Mouse (Mus musculus) heart, embryonic 16.5 days (tissue): ENCODE data around the gene H2-Q2. TPM values are rescaled to one million over a fixed set of nuclear protein-coding genes. Genes with fewer than 3 reads are reported as not detected.
"Not testable (repeated sequence)": the region's sequence is repeated elsewhere in the genome, so short reads cannot be mapped to it uniquely, and the experiment has no call there.

Experiments used
- ATAC-seq: fragments of 200-750 bp; cut with Nextera tagmentation; replicated peaks from 2 replicates; pipeline ENCODE4 v1.8.0; 2017; ENCODE audit warnings: moderate number of reproducible peaks; ENCODE audit not compliant: insufficient read depth, low FRiP score; ENCODE audit errors: extremely low read depth
- H3K27ac ChIP-seq: fragments of 300-500 bp; sonication (generic); 2 replicates; pipeline ENCODE4 v1.5.1; 2014; ENCODE audit warnings: mild to moderate bottlenecking, low read length, control low read depth, moderate library complexity
- H3K27me3 ChIP-seq: fragments of 300-500 bp; sonication (generic); 2 replicates; pipeline ENCODE4 v1.6.1; 2014; ENCODE audit warnings: low read length, mixed read lengths; ENCODE audit not compliant: control insufficient read depth, insufficient read depth
- H3K36me3 ChIP-seq: fragments of 300-500 bp; sonication (generic); 2 replicates; pipeline ENCODE4 v1.6.1; 2014; ENCODE audit not compliant: control insufficient read depth, insufficient read depth
- H3K4me1 ChIP-seq: fragments of 300-500 bp; sonication (generic); 2 replicates; pipeline ENCODE4 v1.6.1; 2014; ENCODE audit warnings: low read length, mixed read lengths; ENCODE audit not compliant: control insufficient read depth, insufficient read depth
- H3K4me2 ChIP-seq: fragments of 300-500 bp; sonication (generic); 2 replicates; pipeline ENCODE4 v1.6.1; 2014; ENCODE audit warnings: low read depth, mild to moderate bottlenecking, control low read depth, low read length
- H3K4me3 ChIP-seq: fragments of 300-500 bp; sonication (generic); 2 replicates; pipeline ENCODE4 v1.5.1; 2014; ENCODE audit warnings: mild to moderate bottlenecking, control low read depth, low read length
- H3K9ac ChIP-seq: fragments of 300-500 bp; sonication (generic); 2 replicates; pipeline ENCODE4 v1.6.1; 2014; ENCODE audit warnings: low read length, control low read depth
- H3K9me3 ChIP-seq: fragments of 300-500 bp; sonication (generic); replicated peaks from 2 replicates; pipeline ENCODE4 v1.6.1; 2016; ENCODE audit warnings: low read length; ENCODE audit not compliant: control insufficient read depth
- WGBS: fragments of 180-500 bp; shearing (Covaris S2); extraction: QIAGEN DNeasy Blood & Tissue Kit; methylation state at CpG from one replicate; pipeline ENCODE4 v1.1.7; 2014; 5-methylcytosine and 5-hydroxymethylcytosine counted together
- polyA plus RNA-seq: library from polyadenylated mRNA; unstranded; fragments of >200 nt; fragmentation: Nextera tagmentation; extraction: Ambion mirVana; gene quantifications from 2 replicates; pipeline ENCODE4 v1.2.1, GENCODE M21; 2015

The H2-Q2 gene
- polyA plus RNA-seq, 1 experiment from 2014 or later: 2.1 TPM

DNA sequence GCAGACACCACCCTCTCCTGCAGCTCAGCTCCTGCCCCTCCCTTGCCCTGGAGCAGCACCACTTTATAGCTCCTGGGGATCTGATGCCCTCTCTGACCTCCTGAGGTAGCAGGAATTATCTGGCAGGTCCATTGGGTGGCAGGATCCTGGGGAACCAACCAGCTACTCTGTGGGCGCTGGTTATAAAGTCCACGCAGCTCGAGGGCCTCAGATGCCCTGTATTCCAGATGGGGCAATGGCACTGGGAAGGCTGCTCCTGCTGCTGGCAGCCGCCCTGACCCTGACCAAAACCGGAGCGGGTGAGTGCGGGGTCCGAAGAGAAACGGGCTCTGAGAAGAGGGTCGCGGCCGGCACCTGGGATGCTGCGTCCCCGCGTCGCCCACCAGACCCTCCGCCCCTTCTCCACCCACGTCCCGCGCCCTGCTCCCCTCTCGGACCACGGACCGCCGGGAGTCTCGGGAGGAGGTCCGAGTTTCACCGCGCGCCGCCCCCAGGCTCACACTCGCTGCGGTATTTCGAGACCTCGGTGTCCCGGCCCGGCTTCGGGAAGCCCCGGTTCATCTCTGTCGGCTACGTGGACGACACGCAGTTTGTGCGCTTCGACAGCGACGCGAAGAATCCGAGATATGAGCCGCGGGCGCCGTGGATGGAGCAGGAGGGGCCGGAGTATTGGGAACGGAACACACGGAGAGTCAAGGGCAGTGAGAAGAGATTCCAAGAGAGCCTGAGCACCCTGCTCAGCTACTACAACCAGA, 21.5 kb upstream of the H2-Q2 start, which contains the start of gene H2-Q1:
Gene H2-Q1 (plus strand): TSS at position 79 of the 755 bp plus-strand sequence.
- WGBS: 1% methylated on average over 55 of the region's 55 CpGs
- H3K4me1 ChIP-seq: peaks cover 3% of the 10 kb centered on the region
- no peaks in the 10 kb centered on the region for H3K36me3 ChIP-seq
- no peak for ATAC-seq
- no peaks in the 10 kb centered on the region for H3K9me3 ChIP-seq
- peaks cover 20% of the 10 kb centered on the region for H3K27me3 ChIP-seq
- peak within 1 kb of the TSS; percentile 75 for H3K4me2 ChIP-seq
- peak within 1 kb of the TSS; percentile 57 for H3K9ac ChIP-seq
- H3K4me3 ChIP-seq: peak within 1 kb of the TSS; percentile 51
- no peak within 1 kb of the TSS for H3K27ac ChIP-seq

- not testable (repeated sequence) for H3K4me1 ChIP-seq, ATAC-seq, H3K27ac ChIP-seq, H3K4me3 ChIP-seq, H3K9me3 ChIP-seq, H3K36me3 ChIP-seq, H3K9ac ChIP-seq, H3K4me2 ChIP-seq
- H3K27me3 ChIP-seq: peaks cover 18% of the 10 kb centered on the region
- WGBS: 68% methylated on average over 1 of the region's 1 CpGs
Measured at GRCm38 (mm10) chr17:35325124-35325523, 16.9 kb upstream of the H2-Q2 start.

- not testable (repeated sequence) for H3K36me3 ChIP-seq, H3K27ac ChIP-seq, H3K9ac ChIP-seq, H3K9me3 ChIP-seq, H3K4me2 ChIP-seq, ATAC-seq, H3K4me3 ChIP-seq, H3K4me1 ChIP-seq
- H3K27me3 ChIP-seq: peaks cover 10% of the 10 kb centered on the region; the same call in 1 of the 2 replicates
Measured at GRCm38 (mm10) chr17:35326000-35326399, 16.0 kb upstream of the H2-Q2 start.

GRCm38 (mm10) chr17:35329714-35330113, 12.3 kb upstream of the H2-Q2 start:
- not testable (repeated sequence) for ATAC-seq, H3K4me3 ChIP-seq, H3K4me1 ChIP-seq, H3K27ac ChIP-seq, H3K36me3 ChIP-seq, H3K4me2 ChIP-seq, H3K27me3 ChIP-seq, H3K9me3 ChIP-seq, H3K9ac ChIP-seq
- WGBS: 52% methylated on average over 3 of the region's 3 CpGs

DNA sequence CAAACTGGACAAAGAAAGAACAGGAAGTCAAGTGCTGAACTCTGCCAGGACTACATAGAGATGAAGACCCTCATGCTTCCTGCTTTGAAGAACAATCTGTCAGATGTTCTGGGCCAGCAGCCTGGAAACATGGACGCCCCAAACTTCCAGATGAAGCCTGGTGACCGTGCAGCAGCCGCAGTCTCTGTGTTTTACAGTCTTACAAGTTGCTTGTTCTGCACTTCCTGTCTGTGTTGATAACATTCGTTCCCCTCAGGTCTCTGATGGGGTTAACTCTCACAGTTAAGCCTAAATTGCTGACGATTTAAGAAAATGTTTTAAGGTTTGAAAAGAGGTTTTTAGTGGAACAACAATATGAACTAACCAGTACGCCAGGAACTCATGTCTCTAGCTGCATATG, 10.5 kb upstream of the H2-Q2 start:
- H3K9ac ChIP-seq, H3K4me2 ChIP-seq, H3K4me1 ChIP-seq, H3K27ac ChIP-seq, H3K36me3 ChIP-seq, ATAC-seq, H3K4me3 ChIP-seq, H3K27me3 ChIP-seq, H3K9me3 ChIP-seq: not testable (repeated sequence)
- WGBS: 46% methylated on average over 6 of the region's 6 CpGs

GRCm38 (mm10) chr17:35342711-35343476, 852 bp downstream of the H2-Q2 start:
- Histone ChIP-seq H3K27ac (no peak overlapping the region), H3K27me3 (peaks cover 22% of the 10 kb centered on the region), H3K4me2 (peak overlapping the region; percentile 68), H3K4me3 (peak overlapping the region; percentile 48), H3K9me3 (no peaks in the 10 kb centered on the region), H3K36me3 (no peaks in the 10 kb centered on the region), H3K9ac (peak overlapping the region; percentile 33; the same call in 1 of the 2 replicates), H3K4me1 (peaks cover 7% of the 10 kb centered on the region)
- no peak; the same call in 1 of the 2 replicates for ATAC-seq
- WGBS: 4% methylated on average over 46 of the region's 46 CpGs

GRCm38 (mm10) chr17:35347659-35348058, 5.6 kb downstream of the H2-Q2 start:
- not testable (repeated sequence) for H3K9me3 ChIP-seq, H3K27me3 ChIP-seq, ATAC-seq, H3K36me3 ChIP-seq, H3K4me3 ChIP-seq, H3K4me1 ChIP-seq, H3K9ac ChIP-seq, H3K27ac ChIP-seq, H3K4me2 ChIP-seq

- not testable (repeated sequence) for H3K4me2 ChIP-seq, H3K9ac ChIP-seq, H3K36me3 ChIP-seq, ATAC-seq, H3K9me3 ChIP-seq, H3K27ac ChIP-seq, H3K4me3 ChIP-seq, H3K4me1 ChIP-seq, H3K27me3 ChIP-seq
- WGBS: 32% methylated on average over 6 of the region's 6 CpGs
Measured at GRCm38 (mm10) chr17:35353275-35353674, 11.2 kb downstream of the H2-Q2 start.

DNA sequence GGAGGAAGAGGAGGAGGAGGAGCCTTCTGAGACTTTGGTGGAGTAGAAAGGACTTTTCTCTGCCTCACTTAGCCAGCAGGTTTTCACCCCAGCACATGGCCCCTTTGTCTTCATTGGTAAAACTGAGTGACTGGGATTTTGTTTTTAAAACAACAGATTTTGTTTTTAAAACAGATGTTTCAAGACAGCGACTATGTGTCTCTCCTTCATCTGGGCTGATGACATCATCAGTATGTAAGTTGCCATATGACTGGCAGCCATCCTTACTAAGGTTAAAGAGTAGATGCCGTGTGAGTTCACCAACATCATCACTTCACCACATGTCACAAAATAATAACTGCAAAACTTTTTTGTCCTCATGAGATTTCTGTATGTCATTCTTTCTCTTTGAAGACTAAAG, 12.0 kb downstream of the H2-Q2 start:
- no peak for ATAC-seq
- H3K4me3 ChIP-seq: no peak overlapping the region
- 74% methylated on average over 2 of the region's 2 CpGs for WGBS

More for the DNA sequence above, 12.0 kb downstream of the H2-Q2 start:
- no peak overlapping the region for H3K27ac ChIP-seq
- 0 out of 2 replicates have a peak, but pooled peaks cover 4% of the 10 kb centered on the region for H3K4me1 ChIP-seq
- H3K4me2 ChIP-seq: no peak overlapping the region
- no peaks in the 10 kb centered on the region for H3K27me3 ChIP-seq
- no peaks in the 10 kb centered on the region for H3K36me3 ChIP-seq
- no peaks in the 10 kb centered on the region for H3K9me3 ChIP-seq
- H3K9ac ChIP-seq: no peak overlapping the region
